Mouse (Mus musculus) embryonic facial prominence, embryonic 10.5 days (tissue): ENCODE measurements around the gene Vwa2. TPM values are rescaled to one million over a fixed set of nuclear protein-coding genes. Genes with fewer than 3 reads are reported as not detected.

Experiments used
- DNase-seq: peaks from one replicate; pipeline ENCODE4 v3.0.0-alpha.2; 2017; ENCODE audit warnings: low spot score
- H3K27ac ChIP-seq: fragments of 300-500 bp; sonication (generic); replicated peaks from 2 replicates; pipeline ENCODE4 v1.5.1; 2016; ENCODE audit warnings: mild to moderate bottlenecking
- H3K27me3 ChIP-seq: fragments of 300-500 bp; sonication (generic); replicated peaks from 2 replicates; pipeline ENCODE4 v1.6.1; 2016; ENCODE audit warnings: low read depth, mild to moderate bottlenecking; ENCODE audit not compliant: poor library complexity, severe bottlenecking
- H3K36me3 ChIP-seq: fragments of 300-500 bp; sonication (generic); replicated peaks from 2 replicates; pipeline ENCODE4 v1.6.1; 2016; ENCODE audit warnings: mild to moderate bottlenecking, moderate library complexity
- H3K4me1 ChIP-seq: fragments of 300-500 bp; sonication (generic); 2 replicates; pipeline ENCODE4 v1.6.1; 2016
- H3K4me3 ChIP-seq: fragments of 300-500 bp; sonication (generic); 2 replicates; pipeline ENCODE4 v1.5.1; 2016; ENCODE audit warnings: mild to moderate bottlenecking, moderate library complexity
- H3K9me3 ChIP-seq: fragments of 300-500 bp; sonication (generic); 2 replicates; pipeline ENCODE4 v1.6.1; 2016; ENCODE audit warnings: mild to moderate bottlenecking
- WGBS: fragments of 180-500 bp; shearing (Covaris S2); methylation state at CpG from one replicate; pipeline ENCODE4 v1.1.7; 2016; 5-methylcytosine and 5-hydroxymethylcytosine counted together
- polyA plus RNA-seq: library from polyadenylated mRNA; unstranded; fragments of >200 nt; fragmentation: Nextera tagmentation; extraction: Ambion mirVana; gene quantifications from 2 replicates; pipeline ENCODE4 v1.2.1, GENCODE M21; 2016

The Vwa2 gene
- polyA plus RNA-seq, 1 experiment from 2014 or later = 5.7 TPM

GRCm38 (mm10) chr19:56914658-56915057, 40.6 kb downstream of the Vwa2 start:
- WGBS = 96% methylated on average over 3 of the region's 3 CpGs
- no peaks in the 10 kb centered on the region for H3K27me3 ChIP-seq
- peaks cover 24% of the 10 kb centered on the region for H3K4me1 ChIP-seq
- peaks cover 4% of the 10 kb centered on the region; the same call in 1 of the 2 replicates for H3K9me3 ChIP-seq
- H3K36me3 ChIP-seq = peaks cover 4% of the 10 kb centered on the region
- no peak for DNase-seq
- no peak overlapping the region for H3K27ac ChIP-seq
- no peak overlapping the region for H3K4me3 ChIP-seq

GRCm38 (mm10) chr19:56915084-56915483, 41.0 kb downstream of the Vwa2 start:
- H3K4me3 ChIP-seq = no peak overlapping the region
- H3K27me3 ChIP-seq = no peaks in the 10 kb centered on the region
- H3K9me3 ChIP-seq = peaks cover 4% of the 10 kb centered on the region; the same call in 1 of the 2 replicates
- WGBS = 39% methylated on average over 6 of the region's 6 CpGs
- H3K36me3 ChIP-seq = peaks cover 4% of the 10 kb centered on the region
- DNase-seq = peak; percentile 43
- H3K4me1 ChIP-seq = peaks cover 26% of the 10 kb centered on the region
- peak overlapping the region; percentile 31; the same call in 1 of the 2 replicates for H3K27ac ChIP-seq

- no peak overlapping the region for H3K4me3 ChIP-seq
- H3K27ac ChIP-seq = no peak overlapping the region
- no peaks in the 10 kb centered on the region for H3K27me3 ChIP-seq
- 28% methylated on average over 7 of the region's 7 CpGs for WGBS
- DNase-seq = peak; percentile 88
- H3K36me3 ChIP-seq = peaks cover under 1% of the 10 kb centered on the region
- H3K9me3 ChIP-seq = no peaks in the 10 kb centered on the region
- H3K4me1 ChIP-seq = peaks cover 15% of the 10 kb centered on the region; the same call in 1 of the 2 replicates
Observed at GRCm38 (mm10) chr19:56919628-56920027, 45.6 kb downstream of the Vwa2 start.

GRCm38 (mm10) chr19:56920232-56920631, 46.2 kb downstream of the Vwa2 start:
- 91% methylated on average over 13 of the region's 13 CpGs for WGBS
- no peak overlapping the region for H3K4me3 ChIP-seq
- no peak overlapping the region for H3K27ac ChIP-seq
- no peaks in the 10 kb centered on the region for H3K9me3 ChIP-seq
- no peaks in the 10 kb centered on the region for H3K27me3 ChIP-seq
- DNase-seq = no peak
- H3K36me3 ChIP-seq = no peaks in the 10 kb centered on the region
- peaks cover 12% of the 10 kb centered on the region; the same call in 1 of the 2 replicates for H3K4me1 ChIP-seq

- Histone ChIP-seq H3K27me3 (no peaks in the 10 kb centered on the region), H3K36me3 (no peaks in the 10 kb centered on the region), H3K4me1 (peaks cover 2% of the 10 kb centered on the region; the same call in 1 of the 2 replicates), H3K9me3 (no peaks in the 10 kb centered on the region), H3K27ac (no peak overlapping the region), H3K4me3 (no peak overlapping the region)
- 73% methylated on average over 5 of the region's 5 CpGs for WGBS
- no peak for DNase-seq
Observed at GRCm38 (mm10) chr19:56921744-56922143, 47.7 kb downstream of the Vwa2 start.

- 85% methylated on average over 3 of the region's 3 CpGs for WGBS
- Histone ChIP-seq H3K9me3 (no peaks in the 10 kb centered on the region), H3K4me1 (no peaks in the 10 kb centered on the region), H3K36me3 (no peaks in the 10 kb centered on the region), H3K4me3 (no peak overlapping the region), H3K27ac (no peak overlapping the region), H3K27me3 (no peaks in the 10 kb centered on the region)
- DNase-seq = no peak
Observed at GRCm38 (mm10) chr19:56929392-56929791, 55.3 kb downstream of the Vwa2 start.

- DNase-seq = no peak
- Histone ChIP-seq H3K9me3 (no peaks in the 10 kb centered on the region), H3K36me3 (no peaks in the 10 kb centered on the region), H3K27me3 (no peaks in the 10 kb centered on the region), H3K27ac (no peak overlapping the region), H3K4me1 (no peaks in the 10 kb centered on the region), H3K4me3 (no peak overlapping the region)
- 82% methylated on average over 9 of the region's 9 CpGs for WGBS
Observed at GRCm38 (mm10) chr19:56930029-56930428, 56.0 kb downstream of the Vwa2 start.

GRCm38 (mm10) chr19:56933800-56934199, 59.8 kb downstream of the Vwa2 start:
- no peak for DNase-seq
- Histone ChIP-seq H3K4me3 (no peak overlapping the region), H3K36me3 (no peaks in the 10 kb centered on the region), H3K9me3 (no peaks in the 10 kb centered on the region), H3K27ac (no peak overlapping the region), H3K27me3 (no peaks in the 10 kb centered on the region), H3K4me1 (peaks cover 9% of the 10 kb centered on the region)
- WGBS = 84% methylated on average over 3 of the region's 3 CpGs

- H3K4me1 ChIP-seq = peaks cover 14% of the 10 kb centered on the region
- no peaks in the 10 kb centered on the region for H3K36me3 ChIP-seq
- no peaks in the 10 kb centered on the region for H3K27me3 ChIP-seq
- H3K27ac ChIP-seq = no peak overlapping the region
- 89% methylated on average over 6 of the region's 6 CpGs for WGBS
- no peak overlapping the region for H3K4me3 ChIP-seq
- DNase-seq = no peak
- no peaks in the 10 kb centered on the region for H3K9me3 ChIP-seq
Observed at GRCm38 (mm10) chr19:56935111-56935510, 61.1 kb downstream of the Vwa2 start.

GRCm38 (mm10) chr19:56935777-56936176, 61.7 kb downstream of the Vwa2 start:
- 86% methylated on average over 7 of the region's 7 CpGs for WGBS
- Histone ChIP-seq H3K4me1 (peaks cover 14% of the 10 kb centered on the region), H3K4me3 (no peak overlapping the region), H3K9me3 (no peaks in the 10 kb centered on the region), H3K27me3 (no peaks in the 10 kb centered on the region), H3K27ac (no peak overlapping the region), H3K36me3 (no peaks in the 10 kb centered on the region)
- DNase-seq = no peak

- no peak for DNase-seq
- Histone ChIP-seq H3K4me1 (peaks cover 14% of the 10 kb centered on the region), H3K36me3 (no peaks in the 10 kb centered on the region), H3K27me3 (no peaks in the 10 kb centered on the region), H3K4me3 (no peak overlapping the region), H3K27ac (no peak overlapping the region), H3K9me3 (no peaks in the 10 kb centered on the region)
- WGBS = 93% methylated on average over 8 of the region's 8 CpGs
Observed at GRCm38 (mm10) chr19:56936253-56936652, 62.2 kb downstream of the Vwa2 start.

GRCm38 (mm10) chr19:56937911-56938310, 63.9 kb downstream of the Vwa2 start:
- WGBS = 93% methylated on average over 5 of the region's 5 CpGs
- no peak for DNase-seq
- H3K27ac ChIP-seq = no peak overlapping the region
- H3K4me3 ChIP-seq = no peak overlapping the region
- H3K36me3 ChIP-seq = no peaks in the 10 kb centered on the region
- no peaks in the 10 kb centered on the region for H3K27me3 ChIP-seq
- H3K4me1 ChIP-seq = peaks cover 14% of the 10 kb centered on the region
- no peaks in the 10 kb centered on the region for H3K9me3 ChIP-seq

- H3K4me3 ChIP-seq = no peak overlapping the region
- DNase-seq = no peak
- 81% methylated on average over 9 of the region's 9 CpGs for WGBS
- peaks cover 14% of the 10 kb centered on the region for H3K4me1 ChIP-seq
- no peaks in the 10 kb centered on the region for H3K27me3 ChIP-seq
- 0 out of 2 replicates have a peak, but pooled peaks cover 3% of the 10 kb centered on the region for H3K9me3 ChIP-seq
- no peak overlapping the region for H3K27ac ChIP-seq
- no peaks in the 10 kb centered on the region for H3K36me3 ChIP-seq
Observed at GRCm38 (mm10) chr19:56939826-56940225, 65.8 kb downstream of the Vwa2 start.
